Mouse (Mus musculus) gastrocnemius, postnatal 10 days (tissue): Measurements from ENCODE around the gene Pus10. TPM values are rescaled to one million over a fixed set of nuclear protein-coding genes. Genes with fewer than 3 reads are reported as not detected.
"Not testable (repeated sequence)": the region's sequence is repeated elsewhere in the genome, so short reads cannot be mapped to it uniquely, and the experiment has no call there.

Experiments
- DNase-seq: peaks from one replicate; pipeline ENCODE4 v3.0.0; 2021; ENCODE audit warnings: mixed read lengths
- total RNA-seq, 2 experiments: library from RNA; stranded (reverse); gene quantifications; 2 replicates each; pipeline ENCODE4 v1.2.3; 2021

Gene Pus10
- total RNA-seq, 2 experiments from 2014 or later: 14.1 to 14.4 TPM

GRCm38 (mm10) chr11:23762635-23763034 is 97.2 kb downstream of the Pus10 start:
- DNase-seq: no peak

GRCm38 (mm10) chr11:23767369-23767768 is 101.9 kb downstream of the Pus10 start:
- DNase-seq: not testable (repeated sequence)

DNA sequence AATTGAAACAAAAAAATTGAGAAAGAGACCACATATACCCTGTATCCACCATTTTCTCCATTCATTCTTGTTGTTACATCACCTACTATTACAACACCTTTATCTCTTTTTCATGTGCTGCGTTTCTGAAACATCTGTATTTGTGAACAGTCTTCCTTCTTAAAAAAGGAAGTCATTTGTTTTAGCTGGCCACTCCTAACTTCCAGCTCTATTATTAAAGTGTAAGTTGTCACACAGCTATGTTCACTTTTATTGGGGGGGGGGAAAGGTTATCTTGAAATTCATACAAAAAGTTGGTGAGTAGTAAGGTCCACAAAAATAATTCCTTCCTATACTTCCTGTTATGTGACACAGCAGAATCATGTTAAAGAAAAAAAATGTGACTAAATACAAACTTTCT is 102.5 kb downstream of the Pus10 start:
- DNase-seq: no peak

DNA sequence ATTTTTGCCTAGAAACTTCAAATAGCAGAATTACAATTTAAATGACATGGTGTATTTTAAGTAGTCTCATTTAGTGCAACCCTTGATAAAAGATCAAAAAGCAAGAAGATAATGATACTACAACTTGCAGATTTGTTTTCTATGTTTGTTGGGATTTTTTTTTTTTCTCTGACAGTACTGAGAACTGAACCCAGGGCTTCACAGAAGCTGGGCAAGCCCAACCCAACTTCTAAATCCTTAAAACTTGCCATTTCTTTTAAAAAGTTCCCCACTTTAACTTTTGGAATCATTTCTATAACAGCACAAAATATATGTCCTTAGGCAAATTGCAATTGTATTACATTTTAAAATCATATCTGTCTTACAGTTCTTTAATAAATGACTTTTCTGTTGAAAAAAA is 103.6 kb downstream of the Pus10 start:
- DNase-seq: no peak

- DNase-seq: peak; percentile 18
Observed at GRCm38 (mm10) chr11:23769686-23770509, 104.4 kb downstream of the Pus10 start.

DNA sequence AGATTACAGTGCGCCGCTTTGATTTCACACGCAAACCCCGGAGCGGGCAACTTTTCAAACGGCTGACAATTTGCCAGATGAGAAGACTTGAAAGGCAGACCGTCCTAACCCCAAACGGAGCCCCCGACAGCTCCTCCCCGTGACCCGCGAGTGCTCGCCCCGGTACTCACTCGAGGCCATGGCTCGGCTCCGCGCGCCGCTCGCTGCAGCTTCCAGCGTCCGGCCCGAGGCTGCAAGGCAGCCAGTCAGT is 105.0 kb downstream of the Pus10 start:
- no peak for DNase-seq

- peak; percentile 95 for DNase-seq
Observed at GRCm38 (mm10) chr11:23770760-23771506, 105.5 kb downstream of the Pus10 start, which contains the start of gene Rel. TSS of gene Rel (minus strand) at chr11:23770970.

DNA sequence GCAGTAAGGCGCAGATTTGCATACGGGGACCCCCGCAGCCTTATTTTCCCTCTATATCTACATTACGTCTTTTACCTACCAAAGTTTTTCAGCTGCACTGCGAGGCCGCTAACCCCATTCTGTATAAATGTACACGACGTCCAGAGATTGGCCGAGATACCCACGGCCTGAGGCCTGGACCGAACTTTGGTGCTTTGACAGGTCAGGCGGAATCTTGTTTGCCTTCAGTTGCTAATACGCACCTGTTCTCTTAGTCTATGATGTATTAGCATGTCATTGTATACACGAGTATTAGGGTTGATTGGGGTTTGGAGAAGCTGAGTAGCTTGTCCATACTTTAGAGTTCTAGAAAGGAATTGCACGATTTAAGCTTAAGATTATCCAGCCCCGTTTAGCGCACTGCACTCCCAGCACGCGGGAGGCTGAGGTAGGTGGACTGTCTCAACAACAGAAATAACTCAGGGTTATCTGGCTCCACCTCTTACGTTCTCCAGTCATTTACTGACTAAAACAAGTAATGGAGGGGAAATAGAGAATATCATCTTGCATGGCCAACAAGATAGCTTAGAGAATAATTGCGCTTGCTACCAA is 106.1 kb downstream of the Pus10 start:
- no peak for DNase-seq

- DNase-seq: no peak
Observed at GRCm38 (mm10) chr11:23772471-23772870, 107.0 kb downstream of the Pus10 start.

DNA sequence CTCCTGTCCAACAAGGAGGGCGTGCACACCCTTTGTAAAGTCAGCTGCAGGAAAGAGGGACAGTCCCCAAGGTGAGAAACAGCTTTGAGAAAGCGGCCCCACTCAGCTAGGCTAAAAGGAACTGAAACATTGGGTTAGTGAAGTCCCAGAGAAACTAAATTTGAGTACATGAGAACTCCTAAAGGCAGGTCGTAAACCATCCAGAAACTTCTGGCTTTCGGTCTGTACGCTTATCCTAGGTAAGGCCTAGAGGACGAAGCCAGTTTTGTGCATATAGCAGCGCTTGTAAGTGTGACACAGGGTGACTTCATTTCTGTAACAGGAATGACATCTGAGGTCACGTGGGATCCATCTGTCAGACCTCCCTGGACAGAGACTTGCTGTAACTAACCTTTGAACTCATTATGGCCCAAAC is 113.3 kb downstream of the Pus10 start:
- no peak for DNase-seq

- DNase-seq: no peak
Observed at GRCm38 (mm10) chr11:23782038-23782437, 116.6 kb downstream of the Pus10 start.

Other genes with a start within 250 kb of the Pus10 start
- gene Ahsa2, start 167.6 kb upstream of the Pus10 start, total RNA-seq: 10 to 100 TPM; 38.1 to 45.6 TPM
- gene 1700093K21Rik, start 144.5 kb upstream of the Pus10 start, total RNA-seq: under 1 TPM in 1 of 2 experiments, not detected in 1; 0.41 TPM
- 1 to 10 TPM; 9.1 to 10.0 TPM for gene 0610010F05Rik, start 32.0 kb upstream of the Pus10 start, total RNA-seq
- gene Pex13, start 285 bp downstream of the Pus10 start, total RNA-seq: 10 to 100 TPM; 16.9 to 22.0 TPM
- gene Rel, start 105.3 kb downstream of the Pus10 start, total RNA-seq: 1 to 10 TPM; 3.1 to 4.7 TPM
- gene Papolg, start 229.6 kb downstream of the Pus10 start, total RNA-seq: 1 to 10 TPM; 4.3 to 6.2 TPM